Mouse (Mus musculus) v-Abl transformed pro-B cells (cell line): ENCODE measurements around the gene Zmat5.

Experiments
- in situ Hi-C, 2 experiments: fragments of 400-800 bp; cut with MboI; formaldehyde crosslinking; loops; one replicate each; pipeline ENCODE4 v1.15.1; 2025; ENCODE audit not compliant: unreplicated experiment in 2 of 2

Zmat5 gene

DNA sequence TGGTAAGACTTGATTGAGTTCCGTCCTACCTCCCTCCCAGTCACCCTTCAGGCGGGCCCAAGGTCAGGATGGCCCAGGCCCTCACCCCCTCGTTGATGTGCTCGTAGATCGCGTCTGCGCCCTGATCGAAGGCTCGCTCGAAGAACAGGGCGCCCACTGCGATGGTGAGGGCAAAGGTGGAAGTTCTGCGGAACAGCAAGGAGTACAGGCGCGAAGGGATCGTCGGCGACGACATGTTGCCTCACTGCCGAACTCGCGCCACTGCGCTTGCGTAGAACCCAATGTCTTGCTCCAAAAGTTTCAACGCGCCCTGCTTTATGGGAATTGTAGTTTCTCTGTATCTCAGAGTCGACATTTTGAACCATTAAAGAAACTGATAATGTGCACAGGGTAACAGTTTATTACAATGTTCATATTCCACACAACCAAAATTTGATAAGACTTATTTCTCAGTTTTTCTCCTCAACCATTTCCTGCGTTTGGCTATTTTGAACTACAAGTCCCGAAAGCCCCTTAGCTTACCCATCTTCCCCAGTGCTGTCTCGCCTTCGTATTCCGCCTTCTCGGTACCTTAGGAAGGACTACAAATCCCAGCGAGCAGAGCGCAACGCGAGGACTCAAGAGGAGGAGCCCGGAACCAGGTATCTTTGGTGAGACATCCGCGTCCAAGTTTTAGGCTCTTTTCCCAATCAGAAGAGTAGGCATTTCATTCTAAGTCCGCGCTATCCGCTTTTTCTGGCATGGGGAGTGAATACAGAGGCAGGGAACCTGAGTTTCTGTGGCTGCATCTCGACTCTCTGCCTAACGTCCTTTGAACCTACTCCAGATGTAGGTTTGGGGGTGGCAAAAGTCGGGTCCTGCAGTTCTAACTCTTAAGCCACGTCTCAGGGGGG, at the start of gene Zmat5, which contains the start of gene Uqcr10:
Zmat5 (plus strand) TSS at position 607 of the 893 bp plus-strand sequence.
Uqcr10 (minus strand) TSS at position 271 of the 893 bp plus-strand sequence.
- in situ Hi-C loops: no loop called here

DNA sequence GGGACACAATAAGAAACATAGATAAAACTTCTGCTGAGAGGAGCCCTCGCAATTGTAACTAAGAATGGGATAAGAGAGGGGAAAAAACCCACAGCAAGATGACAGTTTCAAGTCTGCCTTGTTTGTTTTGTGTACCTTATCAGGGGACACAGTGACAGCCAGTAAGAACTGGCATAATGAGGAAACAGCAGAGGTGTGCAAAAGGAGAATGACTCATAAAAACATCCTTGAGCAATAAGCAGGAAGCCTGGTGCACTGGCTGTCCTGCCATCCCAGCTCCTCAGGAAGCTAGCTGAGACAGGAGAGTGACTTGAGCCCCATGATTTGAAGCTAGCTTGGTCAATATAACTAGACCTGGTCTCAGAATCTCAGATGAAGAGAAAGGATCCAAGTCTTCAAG, 44.7 kb upstream of the Zmat5 start:
- in situ Hi-C loops: no loop called here

DNA sequence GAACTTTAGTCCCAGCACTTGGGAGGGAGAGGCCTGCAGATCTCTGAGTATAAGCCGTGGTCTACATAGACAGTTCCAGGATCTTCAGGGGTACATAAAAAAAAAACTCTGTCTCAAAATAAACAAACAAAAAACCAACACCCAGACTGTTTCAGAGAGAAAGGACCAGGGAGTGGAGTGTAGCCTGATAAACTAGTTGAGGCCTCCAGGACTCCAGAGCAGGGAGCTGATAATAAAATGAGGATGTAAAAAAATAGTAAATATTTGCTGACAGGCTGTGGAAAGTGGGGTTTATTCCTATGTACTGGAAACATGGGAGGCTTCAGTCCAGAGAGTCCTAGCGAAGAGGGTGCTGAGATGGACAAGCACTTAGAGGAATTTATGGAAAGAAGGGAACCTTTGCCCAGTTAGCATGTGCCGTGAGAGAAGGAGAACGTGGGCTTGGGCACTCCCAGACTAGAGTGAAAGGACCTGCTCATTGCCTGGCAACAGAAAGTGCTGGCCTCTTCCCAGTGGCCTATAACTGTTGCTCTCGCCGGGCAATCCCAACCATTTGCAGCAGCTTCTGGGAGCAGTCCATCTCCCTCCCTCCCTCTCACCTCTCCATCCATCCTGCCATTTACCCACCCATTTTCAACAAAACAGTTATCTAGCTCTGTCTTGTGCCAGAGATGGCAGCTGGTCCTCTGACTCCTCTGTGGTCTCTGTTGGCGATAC, 44.0 kb upstream of the Zmat5 start:
- in situ Hi-C loops: no loop called here

DNA sequence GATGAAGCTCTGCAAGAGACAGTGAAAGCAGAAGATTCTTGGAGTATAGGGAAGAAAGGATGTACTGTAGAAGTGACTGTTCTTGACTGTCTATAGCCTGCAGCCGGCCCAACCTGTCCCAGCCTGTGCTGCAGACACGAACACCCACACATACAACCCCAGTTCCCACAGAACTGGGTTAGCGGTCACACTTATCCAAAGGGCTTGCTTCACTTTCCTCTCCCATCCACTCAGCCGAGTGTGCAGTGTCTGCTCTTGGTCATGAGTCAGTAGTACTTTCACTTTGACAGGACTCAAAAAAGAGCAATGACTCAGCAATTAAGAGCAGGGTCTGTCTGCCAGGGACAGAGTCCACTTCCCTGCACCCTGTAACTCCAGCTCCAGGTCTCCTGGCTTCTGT, 43.2 kb upstream of the Zmat5 start:
- in situ Hi-C loops: no loop called here

DNA sequence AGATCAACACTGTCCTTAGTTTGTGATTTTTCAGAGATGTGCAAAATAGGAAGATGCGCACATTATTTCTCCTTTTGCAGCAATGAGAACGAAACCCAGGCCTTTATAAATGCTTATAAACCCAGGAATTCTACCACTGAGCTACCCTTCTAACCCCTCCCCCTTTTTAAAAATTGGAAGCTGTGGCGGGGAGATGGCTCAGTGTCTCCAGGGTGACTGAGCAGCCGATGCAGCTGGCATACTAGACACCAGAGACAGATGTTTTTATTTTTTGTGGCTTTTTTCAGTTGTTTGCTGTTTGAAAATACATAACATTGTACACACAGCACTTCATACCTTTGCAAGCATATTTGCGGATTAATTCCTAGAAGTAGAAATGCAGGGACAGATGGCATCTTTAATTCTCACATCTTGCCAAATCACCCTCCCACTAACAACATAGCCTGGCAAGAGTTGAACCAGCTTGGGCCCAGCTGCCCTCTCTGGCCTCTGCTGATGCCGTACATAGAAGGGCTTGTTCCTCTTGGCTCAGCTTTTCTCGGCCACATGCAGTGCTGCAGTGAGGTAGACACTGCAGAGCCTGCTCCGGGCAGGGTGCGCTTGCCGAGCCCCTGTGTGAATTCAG, 42.5 kb upstream of the Zmat5 start:
- in situ Hi-C loops: no loop called here

DNA sequence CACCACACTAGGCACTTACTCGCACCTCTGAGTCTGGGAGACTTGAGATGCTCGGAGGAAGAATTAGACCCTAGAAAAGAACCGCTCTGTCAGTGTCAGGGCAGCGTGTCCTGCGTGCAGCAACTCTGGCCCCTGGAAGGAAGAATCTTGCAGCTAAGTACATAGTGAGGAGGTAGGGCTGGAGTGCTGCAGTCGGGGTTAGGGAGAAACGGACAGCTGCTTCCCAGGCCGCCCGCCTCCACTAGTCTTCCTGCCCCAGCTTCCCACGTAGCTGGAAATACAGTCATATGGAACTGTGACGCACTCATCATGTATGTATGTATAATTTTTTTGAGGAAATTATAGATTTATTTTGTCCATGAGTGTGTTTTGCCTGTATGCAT, 42.0 kb upstream of the Zmat5 start:
- in situ Hi-C loops: no loop called here

DNA sequence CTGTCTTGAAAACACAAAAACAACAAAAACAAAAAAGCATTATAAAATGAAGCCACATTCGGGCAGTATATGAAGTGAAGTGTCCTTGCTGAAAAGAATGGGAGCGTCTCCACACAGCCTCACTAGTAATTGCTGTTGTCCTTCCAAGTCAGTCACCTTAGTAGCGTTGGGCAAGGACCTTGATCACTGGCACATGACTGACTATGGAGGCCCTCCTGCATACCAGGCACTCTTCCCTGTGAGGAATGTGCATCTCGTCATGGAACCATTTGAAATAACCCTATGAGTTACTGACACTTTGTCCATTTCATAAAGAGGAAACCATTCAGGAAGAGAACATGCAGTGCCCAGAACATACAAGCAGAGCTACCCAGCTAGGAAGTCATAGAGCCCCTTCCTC, 32.7 kb upstream of the Zmat5 start:
- in situ Hi-C loops: no loop called here

DNA sequence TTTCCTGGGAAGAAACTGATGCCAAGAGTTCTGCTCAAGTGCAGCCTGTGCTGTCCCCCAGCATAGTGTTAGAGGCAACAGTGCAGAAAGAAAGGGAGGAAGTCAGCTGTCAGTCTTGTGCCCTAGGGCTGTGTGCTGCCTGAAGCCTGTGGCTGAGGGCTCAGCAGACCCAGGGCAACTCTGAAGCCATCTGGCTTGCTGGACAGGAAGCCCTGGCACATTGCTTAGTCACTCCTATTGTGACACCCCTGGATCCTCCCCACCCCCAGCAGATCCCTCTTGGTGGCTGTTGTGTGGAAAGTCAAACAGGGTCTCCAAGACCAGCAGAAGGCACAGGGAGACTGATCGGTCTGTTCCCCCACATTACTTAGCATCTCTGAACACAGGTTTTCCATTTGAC, 29.9 kb upstream of the Zmat5 start:
- in situ Hi-C loops: no loop called here

DNA sequence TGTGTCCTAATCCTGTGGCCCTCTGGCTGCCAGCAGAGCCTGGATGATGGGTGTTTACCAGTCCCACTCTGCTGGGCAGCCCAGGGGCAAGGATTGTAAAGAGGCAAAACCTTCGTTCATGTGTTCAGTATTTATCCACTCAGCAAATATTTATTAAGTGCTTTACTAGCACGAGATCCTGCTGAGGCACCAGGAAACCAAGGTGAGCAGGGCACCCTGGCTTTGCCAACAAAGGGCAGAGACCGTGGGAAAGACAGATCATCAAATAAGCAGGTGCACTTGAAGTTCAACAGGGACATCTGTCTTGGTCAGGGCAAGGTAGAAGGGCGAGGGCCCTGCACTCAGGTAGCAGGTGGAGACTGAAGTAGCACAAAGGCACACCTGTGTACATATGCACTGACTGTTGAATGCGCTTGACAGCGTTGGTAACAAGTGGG, 29.3 kb upstream of the Zmat5 start:
- in situ Hi-C loops: no loop called here

DNA sequence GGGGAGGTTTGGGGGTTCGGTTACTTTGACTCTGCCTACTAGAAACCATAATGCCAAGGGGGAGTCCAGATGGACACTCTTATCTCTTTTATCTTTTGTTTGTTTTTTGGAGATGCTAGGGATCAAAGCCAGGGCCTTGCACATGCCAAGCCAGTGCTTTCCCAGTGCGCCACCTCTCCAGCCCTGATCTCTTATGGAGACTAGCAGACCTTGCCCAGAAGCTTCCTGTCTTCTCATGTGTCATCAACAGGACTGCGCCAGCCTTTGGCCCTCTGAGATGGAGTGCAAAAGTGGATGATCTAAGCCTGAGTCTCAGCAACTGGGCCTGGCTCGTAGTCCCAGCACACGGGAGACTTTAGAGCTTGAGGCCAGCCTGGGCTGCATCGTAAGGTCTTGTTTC, 28.8 kb upstream of the Zmat5 start:
- in situ Hi-C loops: no loop called here

DNA sequence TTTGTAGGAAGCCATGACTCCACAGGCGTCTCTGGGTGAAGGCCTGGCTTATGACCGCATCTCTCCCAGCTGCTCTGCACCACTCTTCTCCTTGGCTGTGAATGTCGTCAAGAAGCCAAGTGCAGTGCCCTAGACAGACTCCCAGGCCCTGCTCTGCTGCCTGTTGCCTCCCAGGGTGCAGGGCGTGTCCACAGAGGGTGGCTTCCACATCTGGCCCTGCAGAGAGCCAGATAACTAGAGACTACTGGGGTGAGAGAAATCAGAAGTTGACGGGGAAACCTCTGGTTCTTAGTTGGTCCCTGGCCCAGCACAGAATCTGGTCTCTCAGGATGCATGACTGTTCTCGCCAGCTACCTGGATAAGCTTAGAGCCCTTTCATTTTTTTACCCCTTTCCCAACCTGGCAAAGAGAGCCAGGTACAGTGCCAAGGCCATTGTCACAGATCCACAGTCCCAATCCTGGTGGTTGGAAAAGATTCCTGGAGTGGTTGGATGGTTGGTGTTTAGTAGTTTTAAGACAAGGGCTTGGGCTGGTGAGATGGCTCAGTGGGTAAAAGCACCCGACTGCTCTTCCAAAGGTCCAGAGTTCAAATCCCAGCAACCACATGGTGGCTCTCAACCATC, 27.1 kb upstream of the Zmat5 start:
- in situ Hi-C loops: no loop called here

DNA sequence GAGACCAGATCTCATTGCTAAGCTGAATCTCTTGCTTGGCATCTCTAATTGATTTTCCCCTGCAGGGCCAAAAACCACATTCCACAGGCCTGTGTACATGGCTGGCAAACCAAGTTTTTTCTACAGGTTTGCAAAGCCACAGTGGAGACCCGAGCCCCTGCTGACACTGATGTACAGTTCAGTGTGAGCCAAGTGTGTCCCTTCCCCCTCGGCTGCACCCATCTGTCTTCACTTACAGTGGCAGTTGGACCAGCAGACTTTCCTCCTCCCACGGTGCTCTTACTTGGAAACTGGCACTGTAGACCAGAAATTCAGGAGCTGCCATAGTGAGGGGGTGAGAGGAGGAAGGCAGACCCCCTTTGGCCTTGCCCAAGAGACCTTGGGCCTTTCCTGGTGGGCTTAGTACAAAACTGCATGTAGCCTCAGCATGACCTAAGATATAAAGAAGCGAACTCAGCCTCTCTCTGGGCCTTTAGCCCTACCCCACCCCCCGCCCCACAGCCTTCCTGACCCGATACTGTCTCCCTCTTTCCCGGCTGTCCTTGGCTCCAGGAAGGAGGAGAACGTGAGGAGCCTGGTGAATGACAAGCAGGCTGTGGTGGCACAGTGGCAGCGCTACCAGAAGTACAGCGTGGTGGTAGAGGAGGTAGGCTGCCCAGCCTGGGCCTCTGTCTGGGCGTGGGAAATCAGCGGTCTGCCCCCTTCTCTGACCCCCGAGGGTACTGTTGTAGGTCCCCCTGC, 25.6 kb upstream of the Zmat5 start:
- in situ Hi-C loops: no loop called here

DNA sequence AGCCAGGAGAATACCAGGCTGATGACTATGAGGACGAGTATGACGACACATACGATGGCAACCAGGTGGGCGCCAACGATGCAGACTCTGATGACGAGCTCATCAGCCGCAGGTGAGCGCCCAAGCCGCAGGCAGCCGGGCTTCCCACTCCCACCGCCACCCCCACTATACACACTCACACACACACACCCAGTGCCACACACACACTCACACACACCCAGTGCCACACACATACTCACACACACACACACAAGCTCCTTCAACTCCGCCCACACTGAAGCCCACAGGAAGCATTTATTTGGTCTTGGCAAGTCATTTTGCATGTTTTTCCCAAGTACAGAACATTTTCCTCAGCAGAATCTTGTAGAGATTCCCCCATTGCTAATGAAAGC, 25.0 kb upstream of the Zmat5 start:
- in situ Hi-C loops: no loop called here

DNA sequence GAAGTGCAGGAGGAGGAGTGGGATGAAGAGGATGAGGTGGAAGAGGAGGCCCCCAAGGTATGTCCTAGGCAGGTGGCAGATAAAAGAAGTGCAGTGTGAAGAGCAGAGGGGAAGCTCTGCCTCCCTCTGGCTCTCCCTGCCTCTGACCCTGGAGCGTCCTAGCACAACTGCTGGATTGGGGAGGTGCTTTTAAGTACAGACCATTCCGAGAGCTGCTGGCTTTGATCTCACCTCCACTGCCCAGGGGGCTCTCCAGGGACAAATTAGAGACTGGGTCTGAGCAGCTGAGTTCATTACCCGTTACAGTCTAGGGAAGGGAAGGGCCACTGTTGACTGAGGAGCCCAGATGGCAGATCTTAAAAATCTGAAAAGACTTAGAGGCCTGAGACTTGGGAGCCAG, 24.4 kb upstream of the Zmat5 start:
- in situ Hi-C loops: no loop called here

DNA sequence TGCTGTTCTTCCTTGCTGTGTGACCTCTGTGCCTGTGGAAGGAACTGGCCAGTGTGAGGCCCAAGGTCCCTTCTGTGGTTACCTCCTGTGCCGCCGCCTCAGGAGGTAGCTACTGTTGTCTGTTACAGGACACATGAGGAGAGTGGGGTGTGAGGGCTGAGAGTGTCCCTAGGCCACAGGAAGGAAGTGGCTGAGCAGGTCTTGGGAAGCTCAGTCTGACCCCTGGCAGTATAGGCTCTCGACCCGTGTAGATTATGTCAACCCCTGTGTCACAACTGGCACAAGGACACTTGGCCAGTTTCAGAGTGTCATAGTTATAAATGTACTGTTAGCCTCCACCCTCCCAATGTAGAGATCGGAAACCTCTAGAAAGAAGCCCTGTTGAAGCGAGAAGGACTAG, 21.0 kb upstream of the Zmat5 start:
- in situ Hi-C loops: no loop called here

DNA sequence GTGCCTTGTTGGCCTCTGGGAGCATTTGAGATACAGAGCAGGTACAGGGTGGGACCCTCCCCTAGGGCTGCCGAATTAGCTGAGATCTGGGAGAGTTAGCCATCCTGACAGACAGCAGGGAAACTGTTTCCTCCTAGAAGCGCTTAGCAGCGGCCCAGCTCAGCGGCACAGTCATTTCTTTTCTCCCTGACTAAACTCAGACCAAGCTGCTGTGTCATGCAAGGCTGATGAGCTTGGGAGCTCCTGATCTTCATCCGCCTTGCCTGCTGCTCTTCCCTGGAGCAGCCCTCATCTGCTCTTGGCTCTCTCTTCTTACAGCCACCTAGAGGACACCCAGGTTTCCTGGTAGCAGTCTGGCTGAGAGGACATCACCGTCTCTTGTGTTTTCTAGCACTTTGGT, 20.3 kb upstream of the Zmat5 start:
- in situ Hi-C loops: no loop called here

DNA sequence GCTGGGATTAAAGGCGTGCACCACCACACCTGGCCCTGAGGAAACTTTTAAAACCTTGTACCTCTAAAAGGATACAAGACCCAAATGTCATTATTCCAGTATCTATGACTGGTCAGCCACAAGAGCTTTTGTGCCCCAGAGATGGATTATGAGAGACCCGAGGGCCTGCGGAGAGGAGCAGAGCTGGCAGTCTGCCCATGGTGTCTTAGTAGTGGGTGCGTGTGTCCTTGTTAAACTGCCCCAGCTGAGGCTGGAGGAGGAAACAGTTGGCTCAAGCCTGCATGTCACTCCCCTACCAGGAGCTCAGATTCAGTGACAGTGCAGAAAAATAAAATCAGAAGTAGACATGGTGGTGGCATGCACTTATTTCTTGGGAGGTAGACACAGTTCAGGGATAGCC, 19.4 kb upstream of the Zmat5 start:
- in situ Hi-C loops: no loop called here

DNA sequence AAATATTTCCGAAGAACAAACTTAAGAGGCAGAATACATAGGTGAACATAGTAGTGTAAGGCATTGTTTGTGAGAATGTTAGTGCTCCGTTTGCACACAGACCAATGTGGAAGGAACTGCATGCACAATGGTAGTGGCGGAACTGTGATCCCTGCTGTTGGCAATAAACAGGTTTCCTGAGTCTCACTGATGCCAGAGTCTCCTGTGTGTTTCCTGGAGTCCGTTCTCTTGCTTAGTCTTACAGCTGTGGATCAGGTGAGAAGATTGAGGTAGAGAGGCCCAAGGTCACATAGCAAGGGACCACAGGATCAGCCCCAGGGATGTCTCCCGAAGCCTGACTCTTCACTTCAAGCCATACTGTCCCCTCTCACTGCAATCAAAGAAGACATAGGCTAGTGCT, 19.0 kb upstream of the Zmat5 start:
- in situ Hi-C loops: no loop called here

DNA sequence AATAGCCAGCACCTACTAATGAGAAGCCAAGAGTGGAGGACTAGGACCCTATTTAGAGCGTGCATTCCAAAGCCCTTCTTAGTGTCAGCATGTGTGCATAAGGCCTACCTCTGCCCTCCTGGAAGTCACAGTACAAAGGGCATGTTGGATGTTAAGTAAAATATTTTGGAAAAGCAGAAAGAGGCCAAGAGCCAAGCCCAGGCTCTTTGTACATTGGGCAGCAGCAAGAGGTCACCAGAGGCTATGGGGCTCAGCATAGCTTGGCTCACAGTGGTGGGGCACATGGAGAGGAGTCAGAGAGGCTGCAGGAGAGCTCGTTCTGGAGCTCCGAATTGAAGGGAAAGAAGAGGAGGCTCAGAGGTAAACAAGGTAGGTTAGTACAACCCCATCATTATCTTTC, 17.5 kb upstream of the Zmat5 start:
- in situ Hi-C loops: no loop called here

DNA sequence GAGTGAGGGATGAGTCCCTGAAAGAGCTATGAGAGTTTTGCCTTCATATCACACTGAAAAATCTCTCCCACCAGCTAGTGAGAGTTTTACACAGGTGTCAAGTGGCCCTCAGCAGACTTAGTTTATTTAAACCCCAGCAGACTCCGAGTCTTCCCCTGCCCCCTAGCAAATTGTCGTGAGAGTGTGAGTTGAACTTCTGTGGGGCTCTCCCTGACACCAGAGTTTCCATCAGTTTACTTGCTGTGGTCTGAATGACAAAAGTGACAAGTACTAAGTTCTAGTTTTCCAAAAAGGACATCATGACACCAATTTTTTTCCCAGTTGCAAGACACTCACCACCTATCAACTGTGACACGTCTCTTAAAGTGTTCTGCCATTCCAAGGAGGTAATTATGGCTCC, 16.6 kb upstream of the Zmat5 start:
- in situ Hi-C loops: no loop called here
